Mouse (Mus musculus) heart, adult 2 months (tissue): Measurements from ENCODE around the gene Kdm4c. TPM values are rescaled to one million over a fixed set of nuclear protein-coding genes. Genes with fewer than 3 reads are reported as not detected.

Source experiments
- DNase-seq, 2 experiments: peaks; one replicate each; pipeline ENCODE4 v3.0.0; 2021
- H3K27ac ChIP-seq: fragments of 200-600 bp; 2 replicates; pipeline ENCODE4 v1.8.1; 2022
- H3K27me3 ChIP-seq: fragments of 200-500 bp; 2 replicates; pipeline ENCODE4 v1.6.1; 2012; ENCODE audit warnings: mild to moderate bottlenecking, low read length, inconsistent platforms, mixed read lengths; ENCODE audit not compliant: control insufficient read depth, insufficient read depth
- H3K36me3 ChIP-seq: fragments of 200-500 bp; 2 replicates; pipeline ENCODE4 v1.6.1; 2012; ENCODE audit warnings: low read length, inconsistent platforms; ENCODE audit not compliant: control insufficient read depth, insufficient read depth
- H3K4me1 ChIP-seq: fragments of 200-500 bp; 2 replicates; pipeline ENCODE4 v1.6.1; 2011; ENCODE audit warnings: low read length; ENCODE audit not compliant: control insufficient read depth, insufficient read depth
- H3K4me3 ChIP-seq: fragments of 200-600 bp; 2 replicates; pipeline ENCODE4 v1.8.1; 2022
- H3K79me2 ChIP-seq: fragments of 200-500 bp; replicated peaks from 2 replicates; pipeline ENCODE4 v1.6.1; 2012; ENCODE audit warnings: mild to moderate bottlenecking, inconsistent platforms, low read length, moderate library complexity, mixed read lengths; ENCODE audit not compliant: control insufficient read depth, insufficient read depth
- H3K9ac ChIP-seq: fragments of 200-500 bp; 2 replicates; pipeline ENCODE4 v1.6.1; 2012; ENCODE audit warnings: low read depth, mild to moderate bottlenecking, control low read depth, inconsistent platforms, low read length, mixed read lengths
- CTCF ChIP-seq: fragments of 200-600 bp; IDR thresholded peaks from 2 replicates; pipeline ENCODE4 v1.8.1; 2022; ENCODE audit warnings: antibody characterized with exemption, mild to moderate bottlenecking, moderate library complexity
- EP300 ChIP-seq: fragments of 200-500 bp; IDR thresholded peaks from 2 replicates; pipeline ENCODE4 v1.6.1; 2011; ENCODE audit warnings: low read depth, low read length, control low read depth; ENCODE audit not compliant: insufficient read depth
- POLR2A ChIP-seq: fragments of 200-500 bp; IDR thresholded peaks from 2 replicates; pipeline ENCODE4 v1.6.1; 2011; ENCODE audit warnings: mild to moderate bottlenecking, low read depth, low read length, control low read depth; ENCODE audit not compliant: insufficient read depth
- WGBS: fragments of 180-500 bp; shearing (Covaris S2); methylation state at CpG from one replicate; pipeline ENCODE4 v1.1.7; 2018; 5-methylcytosine and 5-hydroxymethylcytosine counted together
- intact Hi-C: fragments of 180-260 bp; cut with DNase I; formaldehyde crosslinking; loops from one replicate; pipeline ENCODE4 v1.15.1; 2025
- polyA plus RNA-seq: library from polyadenylated mRNA; depleted of rRNA; stranded (reverse); fragments of >200 nt; gene quantifications from 2 replicates; pipeline ENCODE4 v1.2.3, GENCODE M21; 2012
- total RNA-seq, 2 experiments: library from RNA; stranded (reverse); gene quantifications; 2 replicates each; pipeline ENCODE4 v1.2.3; 2021

Kdm4c gene
- total and polyA plus RNA-seq, 3 experiments = 1.8 to 10.9 (median 10.8) TPM

- peaks cover 5% of the 10 kb centered on the region for H3K4me1 ChIP-seq
- no peak overlapping the region for H3K9ac ChIP-seq
- H3K27ac ChIP-seq = no peak overlapping the region
- H3K4me3 ChIP-seq = no peak overlapping the region
- H3K27me3 ChIP-seq = no peaks in the 10 kb centered on the region
- peaks cover 5% of the 10 kb centered on the region for H3K36me3 ChIP-seq
- TF ChIP-seq EP300 (no peak), POLR2A (no peak), CTCF (no peak)
- peaks cover 4% of the 10 kb centered on the region for H3K79me2 ChIP-seq
- WGBS = 42% methylated on average over 3 of the region's 3 CpGs
- no peak for DNase-seq
- intact Hi-C loops = no loop called here
Measured at GRCm38 (mm10) chr4:74259331-74259730, 17.0 kb downstream of the Kdm4c start.

GRCm38 (mm10) chr4:74261879-74262278, 19.6 kb downstream of the Kdm4c start:
- Histone ChIP-seq H3K4me3 (no peak overlapping the region), H3K79me2 (peaks cover 2% of the 10 kb centered on the region), H3K36me3 (peaks cover 5% of the 10 kb centered on the region), H3K27me3 (no peaks in the 10 kb centered on the region), H3K9ac (no peak overlapping the region), H3K27ac (no peak overlapping the region), H3K4me1 (peaks cover 5% of the 10 kb centered on the region)
- TF ChIP-seq POLR2A (no peak), EP300 (no peak), CTCF (no peak)
- DNase-seq = no peak
- intact Hi-C loops = no loop called here

GRCm38 (mm10) chr4:74264428-74264955, 22.2 kb downstream of the Kdm4c start:
- Histone ChIP-seq H3K79me2 (peaks cover under 1% of the 10 kb centered on the region), H3K36me3 (peaks cover 2% of the 10 kb centered on the region), H3K9ac (no peak overlapping the region), H3K27me3 (no peaks in the 10 kb centered on the region), H3K4me1 (peaks cover 3% of the 10 kb centered on the region), H3K27ac (no peak overlapping the region), H3K4me3 (no peak overlapping the region)
- DNase-seq = no peak
- 94% methylated on average over 5 of the region's 5 CpGs for WGBS
- TF ChIP-seq POLR2A = no peak
- intact Hi-C loops = no loop called here

GRCm38 (mm10) chr4:74271180-74271579, 28.9 kb downstream of the Kdm4c start:
- H3K79me2 ChIP-seq = no peaks in the 10 kb centered on the region
- no peaks in the 10 kb centered on the region for H3K4me1 ChIP-seq
- H3K27me3 ChIP-seq = no peaks in the 10 kb centered on the region
- H3K36me3 ChIP-seq = no peaks in the 10 kb centered on the region; the same call in 1 of the 2 replicates
- H3K4me3 ChIP-seq = no peak overlapping the region
- TF ChIP-seq CTCF (no peak), EP300 (no peak), POLR2A (no peak)
- no peak overlapping the region for H3K9ac ChIP-seq
- no peak overlapping the region for H3K27ac ChIP-seq
- intact Hi-C loops = no loop called here
- DNase-seq = no peak
- WGBS = 84% methylated on average over 5 of the region's 5 CpGs

GRCm38 (mm10) chr4:74277486-74277885, 35.2 kb downstream of the Kdm4c start:
- DNase-seq = no peak
- Histone ChIP-seq H3K4me1 (no peaks in the 10 kb centered on the region), H3K79me2 (no peaks in the 10 kb centered on the region), H3K4me3 (no peak overlapping the region), H3K27me3 (no peaks in the 10 kb centered on the region), H3K27ac (no peak overlapping the region), H3K9ac (no peak overlapping the region), H3K36me3 (no peaks in the 10 kb centered on the region; the same call in 1 of the 2 replicates)
- no peak for TF ChIP-seq EP300
- TF ChIP-seq CTCF = no peak
- no peak for TF ChIP-seq POLR2A
- intact Hi-C loops = no loop called here
- WGBS = 81% methylated on average over 1 of the region's 1 CpGs

- 32% methylated on average over 3 of the region's 3 CpGs for WGBS
- no peak overlapping the region for H3K4me3 ChIP-seq
- no peaks in the 10 kb centered on the region for H3K4me1 ChIP-seq
- H3K27ac ChIP-seq = no peak overlapping the region
- no peak overlapping the region for H3K9ac ChIP-seq
- DNase-seq = no peak
- no peaks in the 10 kb centered on the region for H3K79me2 ChIP-seq
- intact Hi-C loops = no loop called here
- H3K27me3 ChIP-seq = no peaks in the 10 kb centered on the region
- H3K36me3 ChIP-seq = no peaks in the 10 kb centered on the region; the same call in 1 of the 2 replicates
- TF ChIP-seq CTCF (no peak), POLR2A (no peak), EP300 (no peak)
Measured at GRCm38 (mm10) chr4:74280170-74280569, 37.9 kb downstream of the Kdm4c start.
